In genomic region chr13:97401620-97402019, GRCm38 (mm10) we compare ENCODE assay signal across 26 mouse cellular contexts.
"Had no signal": no experiment of that assay in that cellular context is flagged by ENCODE, and none has a peak within 500 bp of the region (broad histone marks: within the 10 kb centered on the region; RNA-seq: fewer than 3 reads in every experiment).

No protein-coding gene starts in this region.

- H3K4me3 ChIP-seq: gastrocnemius, adult 2 months; heart, adult 2 months; heart, embryonic 12.5 days; intestine, embryonic 15.5 days; layer of hippocampus, adult 2 months; left cerebral cortex, adult 2 months; limb, embryonic 10.5 days; limb, embryonic 12.5 days; liver, embryonic 13.5 days; liver, embryonic 15.5 days had no signal

- H3K9me3 ChIP-seq: intestine, embryonic 15.5 days; limb, embryonic 10.5 days; limb, embryonic 12.5 days; liver, embryonic 13.5 days; liver, embryonic 15.5 days had no signal

- H3K9ac ChIP-seq: heart, embryonic 12.5 days; hindbrain, embryonic 14.5 days; intestine, embryonic 15.5 days; limb, embryonic 12.5 days; liver, embryonic 13.5 days; liver, embryonic 15.5 days; liver, postnatal 0 days had no signal

- H3K27me3 ChIP-seq: intestine, embryonic 15.5 days; limb, embryonic 12.5 days; liver, embryonic 13.5 days; liver, embryonic 15.5 days had no signal

- DNase-seq: gastrocnemius, adult 2 months; gastrocnemius, postnatal 10 days; gastrocnemius, postnatal 25 days; heart, adult 2 months; heart, postnatal 14 days; heart, postnatal 36 days; kidney, adult 18-20 months; kidney, adult 8-10 months; kidney, postnatal 10 days; kidney, postnatal 25 days; kidney, postnatal 4 days; liver; liver, embryonic 13.5 days; liver, postnatal 0 days had no signal

- H3K27ac ChIP-seq: gastrocnemius, adult 2 months; heart, adult 2 months; hindbrain, embryonic 14.5 days; intestine, embryonic 15.5 days; layer of hippocampus, adult 2 months; left cerebral cortex, adult 2 months; limb, embryonic 10.5 days; limb, embryonic 12.5 days; liver, embryonic 13.5 days; liver, embryonic 15.5 days had no signal

- ATAC-seq: hindbrain, embryonic 16.5 days; inflammation-experienced regulatory T-cells, adult 6 months; intestine, embryonic 15.5 days; intestine, postnatal 0 days; liver, postnatal 0 days had no signal

- H3K4me2 ChIP-seq: heart, embryonic 12.5 days; hindbrain, embryonic 14.5 days; intestine, embryonic 15.5 days; limb, embryonic 12.5 days; liver, embryonic 11.5 days; liver, embryonic 13.5 days; liver, embryonic 15.5 days had no signal

- H3K36me3 ChIP-seq: heart, embryonic 12.5 days; intestine, embryonic 15.5 days; limb, embryonic 10.5 days; limb, embryonic 12.5 days; liver, embryonic 13.5 days; liver, embryonic 15.5 days had no signal

- H3K4me1 ChIP-seq: intestine, embryonic 15.5 days; liver, embryonic 13.5 days; liver, embryonic 15.5 days had no signal
